Mouse (Mus musculus): Measurements from ENCODE around the gene Arl13b.

Arl13b gene

DNA sequence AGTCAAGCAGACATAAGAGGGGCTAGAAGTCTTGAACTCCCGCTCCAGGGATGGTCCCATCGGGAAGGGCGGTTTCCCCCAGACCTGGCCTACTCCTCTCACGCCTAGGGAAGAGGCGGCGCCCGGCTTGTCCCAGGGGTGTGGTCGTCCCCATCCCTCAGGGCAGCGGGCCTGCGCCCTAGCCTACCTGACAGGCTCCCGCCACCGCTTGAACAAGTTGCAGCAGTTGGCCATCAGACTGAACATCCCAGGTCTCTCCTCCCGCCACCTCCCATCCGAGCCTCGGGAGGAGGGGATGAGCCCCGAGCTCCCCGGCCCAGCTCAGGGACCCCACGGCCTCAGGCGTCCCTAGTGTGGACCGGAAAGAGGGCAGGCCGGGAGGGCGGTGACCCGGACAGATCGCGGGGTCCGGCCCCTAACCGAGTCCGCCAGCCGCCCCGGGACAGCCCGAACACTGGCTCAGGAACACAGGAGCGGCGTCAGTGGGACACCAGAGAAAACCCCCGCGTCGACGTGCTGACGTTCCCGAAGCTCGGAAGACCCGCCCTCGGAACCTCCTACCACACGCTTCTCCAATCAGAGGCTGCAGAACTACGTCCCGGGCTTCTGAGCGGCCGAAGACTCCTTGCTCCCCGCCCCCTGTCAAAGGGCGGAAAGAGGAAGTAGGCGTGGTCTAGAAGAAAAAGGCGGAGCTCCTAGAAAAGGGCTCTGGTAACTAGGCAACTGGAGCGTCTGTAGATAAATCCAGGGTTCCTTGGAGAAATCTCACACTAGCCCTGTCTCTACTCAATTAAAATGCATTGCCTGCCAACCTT is at the start of gene Arl13b:
TSS of gene Arl13b (minus strand) at position 543 of the 815 bp plus-strand sequence.
- peak; percentile 94 for DNase-seq (ENCODE audit: low read depth, low spot score)

DNA sequence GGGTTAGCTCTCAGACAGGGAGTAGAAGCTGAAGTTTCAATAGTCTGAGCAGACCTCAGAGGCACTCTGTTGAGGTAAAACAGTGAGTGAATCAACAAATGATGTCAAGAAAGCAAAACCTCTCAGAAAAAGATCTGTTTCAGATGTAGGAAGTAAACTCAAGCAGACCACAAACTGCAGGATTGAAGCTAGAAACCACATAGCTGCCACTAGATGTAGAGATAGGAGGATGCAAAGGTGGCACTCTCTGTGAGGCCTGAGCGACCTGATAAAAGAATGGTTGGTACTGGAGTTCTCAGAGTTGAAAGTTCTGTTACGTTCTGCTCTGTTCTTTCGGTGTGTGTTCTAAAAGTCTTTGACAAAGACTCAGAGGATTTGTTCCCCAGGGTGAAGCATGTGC is 49.0 kb upstream of the Arl13b start:
- no peak for DNase-seq (ENCODE audit: low read depth, low spot score)

DNA sequence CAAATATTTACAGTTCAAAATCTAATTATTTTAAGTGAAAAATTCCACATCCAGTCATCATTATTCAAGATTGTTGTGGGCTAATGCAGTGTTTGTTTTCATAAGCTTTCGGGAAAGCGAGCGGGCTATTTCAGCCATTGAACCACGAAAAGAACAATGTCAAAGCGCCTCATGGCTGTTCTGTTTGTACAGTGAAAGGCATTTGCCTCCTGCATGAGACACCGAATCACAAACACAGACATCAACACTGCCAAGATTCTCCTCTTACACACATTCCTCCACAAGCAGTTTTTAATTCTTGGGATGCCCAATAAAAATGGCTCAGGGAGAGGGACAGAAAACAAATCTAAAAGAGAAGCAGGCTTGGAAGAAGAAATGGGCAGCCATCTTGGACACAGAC is 27.2 kb upstream of the Arl13b start:
- no peak for DNase-seq (ENCODE audit: low read depth, low spot score)

DNA sequence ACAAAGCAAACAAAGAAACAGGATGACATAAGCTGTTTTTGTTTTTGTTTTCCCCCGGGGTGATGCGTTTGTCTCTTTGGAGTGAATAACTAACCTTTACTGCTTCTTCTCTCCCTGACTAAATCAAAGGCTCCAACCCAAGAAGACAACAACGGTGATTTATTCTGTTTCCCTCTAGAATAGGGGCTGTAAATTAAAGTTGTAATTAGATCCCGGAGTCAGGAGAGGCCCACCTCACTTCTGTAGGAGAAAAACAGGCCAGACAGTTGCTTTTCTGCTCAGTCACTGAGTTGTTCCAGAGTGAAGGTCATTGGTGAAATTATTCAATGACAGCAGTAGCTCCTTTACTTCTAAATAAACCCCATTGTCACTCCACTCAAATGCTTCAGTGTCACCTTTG is 26.3 kb upstream of the Arl13b start:
- DNase-seq (ENCODE audit: low read depth, low spot score): no peak

DNA sequence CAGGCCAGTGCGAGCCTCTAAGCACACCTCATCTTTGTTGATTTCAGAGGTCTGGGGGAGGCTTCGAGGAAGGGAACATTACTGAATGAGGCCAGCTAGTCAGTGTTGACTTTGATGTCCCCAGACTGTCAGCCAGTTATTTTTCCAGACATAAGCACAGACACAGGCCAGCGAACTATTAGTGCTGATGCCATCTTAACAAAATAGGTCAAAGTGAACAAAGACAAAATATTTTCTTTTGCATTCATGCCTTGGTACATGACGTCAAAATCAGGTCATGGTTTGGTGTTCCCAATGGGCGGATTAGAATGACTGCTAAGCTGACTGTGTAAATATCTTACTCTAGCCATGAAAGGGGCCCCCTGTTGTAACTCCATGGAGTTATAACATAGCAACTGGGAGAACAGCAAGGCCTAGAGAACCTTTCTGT is 25.9 kb upstream of the Arl13b start:
- DNase-seq (ENCODE audit: low read depth, low spot score): no peak

DNA sequence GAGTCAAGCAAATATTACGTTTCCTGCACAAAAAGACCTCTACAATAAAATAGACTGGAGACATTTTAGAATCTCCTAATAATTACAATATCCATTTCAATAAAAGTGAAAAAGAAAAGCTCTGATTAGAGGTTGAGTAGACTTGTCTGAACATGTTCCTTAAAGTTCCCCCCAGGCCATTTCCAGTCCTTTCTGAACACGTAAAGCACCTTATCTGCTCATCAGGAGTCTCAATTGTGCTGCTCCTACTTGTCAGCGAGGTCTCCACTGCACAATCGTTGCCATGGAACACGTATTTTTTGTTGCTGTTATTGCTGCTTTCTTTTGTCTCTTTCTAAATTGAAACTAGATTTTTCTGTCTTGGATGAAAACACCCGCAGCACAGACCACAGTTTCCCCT is 14.6 kb upstream of the Arl13b start:
- no peak for DNase-seq (ENCODE audit: low read depth, low spot score)

DNA sequence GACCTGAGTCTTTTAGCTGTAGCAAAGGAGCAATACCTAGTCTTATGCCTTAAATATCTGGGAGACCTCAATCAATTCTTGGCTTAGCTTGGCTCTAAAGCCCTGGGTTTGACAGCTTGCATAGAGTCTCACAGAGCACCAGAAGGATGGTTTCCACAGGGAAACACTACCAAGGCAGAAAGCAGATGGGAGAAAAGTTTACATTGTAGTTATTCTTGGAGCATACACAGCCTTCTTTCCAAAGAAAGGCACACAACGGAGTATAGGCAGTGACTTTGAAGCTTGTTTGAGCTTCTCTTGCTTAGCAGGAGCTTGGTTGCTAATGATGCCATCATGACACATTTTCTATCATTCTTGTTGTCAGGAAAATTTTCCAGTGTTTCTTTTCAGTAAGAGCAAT is 13.3 kb upstream of the Arl13b start:
- no peak for DNase-seq (ENCODE audit: low read depth, low spot score)

DNA sequence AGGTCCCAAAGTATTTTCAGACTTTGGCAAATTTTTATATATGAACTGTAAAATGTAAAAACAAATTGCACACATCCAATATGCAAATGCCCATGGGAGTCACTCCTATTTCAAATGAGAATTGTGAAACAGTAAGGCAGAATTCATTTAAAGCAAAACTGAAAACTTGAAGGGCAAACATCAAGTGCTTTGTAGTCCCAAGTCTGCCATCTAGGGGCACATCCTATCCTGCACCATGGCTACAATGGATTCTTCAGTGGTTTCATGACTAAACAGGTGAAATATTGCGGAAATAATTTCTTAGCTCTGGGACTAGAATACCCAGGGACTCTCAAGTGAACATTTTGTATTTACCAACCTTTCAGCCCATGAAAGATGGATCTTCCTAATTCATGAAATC is 11.2 kb upstream of the Arl13b start:
- DNase-seq (ENCODE audit: low read depth, low spot score): no peak

DNA sequence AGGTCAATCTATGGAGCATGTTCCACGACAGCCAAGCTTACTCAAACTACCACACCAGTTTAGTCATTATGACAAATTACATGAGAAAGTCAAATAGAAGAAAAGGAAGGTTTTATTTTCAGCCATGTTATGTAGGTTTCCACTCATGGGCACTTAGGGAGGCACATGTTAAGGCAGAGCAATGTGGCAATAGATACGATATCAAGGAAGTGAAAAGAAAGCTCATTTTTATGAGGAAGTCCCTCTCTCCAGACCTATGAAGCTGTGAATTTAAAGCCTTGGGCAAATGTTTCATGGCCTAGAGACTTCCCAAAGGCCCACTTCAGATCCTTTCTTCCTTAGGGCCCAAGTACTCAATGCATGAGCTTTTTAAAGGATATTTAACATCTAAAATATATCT is 10.7 kb upstream of the Arl13b start:
- DNase-seq (ENCODE audit: low read depth, low spot score): no peak

DNA sequence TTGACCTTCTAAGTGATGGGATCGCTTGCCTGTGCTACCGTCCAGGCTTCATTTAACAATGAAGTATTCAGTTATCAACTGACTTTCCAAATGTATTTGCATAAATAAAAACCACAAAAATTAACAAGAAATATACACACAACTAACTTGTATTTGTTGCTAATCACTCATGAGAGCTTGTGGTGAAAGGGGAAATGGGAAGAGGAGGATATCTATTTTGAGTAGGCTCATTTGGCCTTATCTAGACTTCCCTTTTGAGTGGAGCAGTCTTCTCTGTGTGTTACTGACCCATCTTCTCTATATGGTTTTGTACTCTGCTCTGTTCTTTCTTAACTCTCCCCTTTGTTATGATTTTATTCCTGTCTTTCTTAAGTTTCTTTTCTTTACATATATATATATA is 9.4 kb upstream of the Arl13b start:
- DNase-seq (ENCODE audit: low read depth, low spot score): no peak

DNA sequence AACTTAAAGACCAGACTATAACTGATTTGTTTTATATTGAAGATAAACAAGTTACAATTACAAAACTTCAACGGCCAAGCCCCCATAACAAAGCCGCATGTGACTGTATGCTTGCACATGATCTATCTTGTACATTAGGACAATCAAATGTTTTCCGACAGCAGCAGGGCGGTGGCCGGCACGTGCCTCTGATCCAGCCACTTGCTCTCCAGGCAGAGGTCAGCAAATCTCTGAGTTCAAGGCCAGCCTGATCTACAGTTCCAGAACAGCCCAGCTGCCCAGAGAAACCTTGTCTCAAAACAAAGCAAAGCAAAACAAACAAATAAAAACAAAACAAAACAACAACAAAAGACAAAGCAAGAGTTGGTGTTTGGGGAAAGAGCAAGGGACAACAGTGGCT is 8.5 kb upstream of the Arl13b start:
- DNase-seq (ENCODE audit: low read depth, low spot score): no peak

DNA sequence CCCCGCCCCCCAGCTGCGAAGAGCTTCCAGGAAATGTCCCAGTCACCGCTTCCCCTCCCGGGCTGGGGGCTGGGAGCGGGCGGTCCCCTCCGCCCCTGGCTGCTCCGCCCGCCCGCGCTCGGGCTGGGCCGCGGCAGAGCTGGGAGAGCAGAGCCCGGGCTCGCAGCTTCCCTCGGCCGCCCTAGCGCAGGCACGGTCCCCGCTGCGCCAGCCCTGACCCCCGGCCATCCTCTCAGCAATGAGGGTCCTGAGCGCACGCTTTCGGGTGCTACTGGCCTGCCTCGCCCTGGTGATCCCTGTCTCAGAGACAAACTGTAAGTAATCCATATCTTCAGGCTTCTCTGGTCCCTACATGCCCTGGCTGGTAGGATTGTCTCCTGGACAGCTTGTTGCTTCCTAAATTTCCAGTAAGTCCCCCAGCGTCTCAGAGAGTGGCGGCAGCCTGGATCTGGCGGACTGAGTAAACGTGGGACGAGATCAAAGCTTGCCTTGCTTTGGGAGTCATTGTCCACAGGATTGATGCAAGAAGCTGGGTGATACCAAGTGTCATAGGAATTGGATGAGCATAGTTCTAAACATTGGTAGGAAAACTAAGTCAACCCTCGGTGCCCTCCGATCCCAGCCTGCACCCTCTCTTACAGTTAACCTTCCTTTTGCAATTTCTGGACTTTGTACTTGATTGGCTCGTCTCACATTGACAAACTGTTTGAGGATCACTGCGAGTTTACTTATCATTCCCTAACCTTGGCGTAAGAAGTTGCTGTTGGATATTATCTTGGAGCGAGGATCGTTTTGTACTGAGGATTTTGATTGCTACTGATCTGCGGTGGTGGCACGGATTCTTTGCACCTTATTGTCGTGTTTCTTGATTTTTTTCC is 7.6 kb upstream of the Arl13b start, which contains the start of gene Pros1:
TSS of gene Pros1 (plus strand) at position 117 of the 878 bp plus-strand sequence.
- DNase-seq (ENCODE audit: low read depth, low spot score): no peak

DNA sequence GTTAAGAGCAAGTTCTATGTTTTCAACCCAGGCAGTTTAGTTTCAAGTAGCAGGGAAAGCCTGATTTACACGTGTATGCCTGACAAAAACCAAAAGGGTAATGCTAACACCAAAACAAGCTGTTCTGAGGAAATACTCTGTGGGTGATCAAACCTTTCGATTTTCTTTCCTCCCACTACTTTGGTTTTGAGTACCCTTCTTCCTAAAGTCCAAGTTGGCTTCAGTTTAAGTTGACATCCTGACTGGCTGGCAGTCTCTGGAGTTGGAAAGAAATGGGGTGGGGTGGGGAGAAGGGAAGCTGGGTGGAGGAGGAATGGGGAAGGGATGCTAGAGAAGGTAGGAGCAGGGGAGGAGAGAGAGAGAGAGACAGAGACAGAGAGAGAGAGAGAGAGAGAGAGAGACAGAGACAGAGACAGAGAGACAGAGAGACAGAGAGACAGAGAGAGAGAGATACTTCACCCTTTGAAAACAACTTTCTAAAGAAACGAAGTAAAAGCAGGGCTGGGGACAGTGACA is 6.8 kb upstream of the Arl13b start:
- DNase-seq (ENCODE audit: low read depth, low spot score): no peak

DNA sequence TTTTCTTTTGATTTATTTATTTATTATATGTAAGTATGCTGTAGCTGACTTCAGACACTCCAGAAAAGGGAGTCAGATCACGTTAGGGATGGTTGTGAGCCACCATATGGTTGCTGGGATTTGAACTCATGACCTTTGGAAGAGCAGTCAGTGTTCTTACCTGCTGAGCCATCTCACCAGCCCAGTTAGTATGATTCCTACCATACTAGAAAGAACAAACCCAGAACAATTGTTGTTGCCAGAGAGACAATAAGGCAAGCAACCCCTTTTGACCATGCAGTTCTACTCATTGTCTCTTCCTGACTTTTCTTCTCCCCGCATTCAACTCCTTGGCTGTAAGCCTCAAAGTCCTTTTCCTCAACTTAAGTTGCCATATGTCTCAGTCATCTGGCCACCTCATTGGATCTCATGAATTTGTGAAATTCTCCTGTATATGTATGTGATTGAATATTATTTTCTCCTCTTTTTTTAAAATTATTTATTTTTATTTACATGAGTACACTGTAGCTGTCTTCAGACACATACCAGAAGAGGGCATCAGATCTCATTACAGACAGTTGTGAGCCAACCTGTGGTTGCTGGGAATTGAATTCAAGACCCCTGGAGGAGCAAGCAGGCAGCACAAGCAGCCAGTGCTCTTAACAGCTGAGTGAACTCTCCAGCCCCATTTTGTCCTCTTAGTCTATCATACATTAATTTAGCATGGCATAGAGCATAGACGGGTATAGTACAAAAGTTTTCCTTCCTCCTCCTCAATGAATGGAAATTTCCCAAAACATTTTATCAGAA is 5.8 kb upstream of the Arl13b start:
- no peak for DNase-seq (ENCODE audit: low read depth, low spot score)

DNA sequence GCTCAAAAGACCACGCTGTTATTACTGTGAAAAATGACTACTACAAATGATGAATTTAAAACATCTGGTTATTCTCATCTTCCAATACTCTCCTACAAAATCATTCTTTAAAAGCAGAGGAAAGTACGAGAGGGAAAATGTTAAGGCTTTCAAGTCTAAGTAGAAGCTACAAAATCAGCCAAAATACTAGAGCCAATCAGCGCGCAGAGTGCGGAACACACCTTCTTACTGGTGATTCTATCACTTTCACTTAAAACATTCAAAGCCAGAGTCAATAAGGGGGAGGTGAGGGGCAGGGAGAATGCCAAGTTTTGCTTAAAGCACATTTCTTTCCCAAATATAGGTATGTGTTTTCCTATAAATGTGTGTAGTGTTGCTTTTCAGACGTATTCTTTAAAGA is 1.5 kb downstream of the Arl13b start:
- no peak for DNase-seq (ENCODE audit: low read depth, low spot score)

DNA sequence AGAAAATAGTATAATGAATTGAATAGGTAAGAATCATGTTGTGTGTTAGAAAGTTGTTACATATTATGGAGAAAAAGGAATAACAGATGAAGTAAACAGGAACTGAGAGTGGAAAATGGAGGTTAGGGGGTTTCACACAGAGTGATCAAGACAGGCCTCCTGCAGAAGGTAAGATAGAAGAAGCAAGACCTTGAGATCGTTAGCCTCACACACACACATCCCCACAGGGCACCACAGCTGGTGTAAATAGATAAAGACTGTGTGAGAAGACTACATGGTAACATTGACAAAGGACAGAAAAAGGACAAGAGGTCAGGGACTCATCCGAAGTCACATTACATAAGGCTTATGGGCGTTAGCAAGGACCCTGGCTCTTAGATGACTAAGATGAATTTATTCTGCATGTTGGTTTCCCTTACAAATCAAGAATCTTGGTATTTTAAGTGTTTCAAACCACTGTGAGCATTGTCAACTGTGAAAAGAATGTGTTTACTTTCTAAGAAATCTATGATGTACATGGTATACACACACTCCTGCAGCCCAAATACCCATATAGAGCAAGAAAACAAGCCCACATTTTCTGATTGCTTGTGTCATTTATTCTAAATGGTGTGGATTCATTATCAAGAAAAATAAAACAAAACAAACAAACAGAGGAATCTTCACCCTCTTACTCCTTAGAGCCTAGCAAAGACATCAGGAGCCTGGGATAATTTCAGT is 12.7 kb downstream of the Arl13b start:
- DNase-seq (ENCODE audit: low read depth, low spot score): no peak

DNA sequence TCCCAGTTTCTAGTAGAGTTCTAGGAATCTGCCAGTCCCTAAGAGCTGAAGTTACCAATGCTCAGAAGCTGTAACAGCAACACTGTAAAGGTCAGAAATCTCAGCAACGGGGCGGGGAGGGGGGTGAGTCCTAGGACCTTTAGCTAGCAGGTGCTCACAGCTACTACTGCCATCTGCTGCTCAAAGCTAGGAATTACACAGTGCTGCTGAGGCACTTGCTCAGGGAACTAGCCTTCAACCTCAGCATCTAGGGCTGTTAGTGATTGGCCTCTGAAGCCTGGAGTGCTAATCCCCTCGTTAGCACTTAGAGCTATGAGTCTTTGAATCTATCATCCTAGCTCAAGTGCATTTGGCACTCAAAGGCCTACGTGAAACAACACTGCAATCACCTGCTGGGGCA is 14.4 kb downstream of the Arl13b start:
- DNase-seq (ENCODE audit: low read depth, low spot score): peak; percentile 65

DNA sequence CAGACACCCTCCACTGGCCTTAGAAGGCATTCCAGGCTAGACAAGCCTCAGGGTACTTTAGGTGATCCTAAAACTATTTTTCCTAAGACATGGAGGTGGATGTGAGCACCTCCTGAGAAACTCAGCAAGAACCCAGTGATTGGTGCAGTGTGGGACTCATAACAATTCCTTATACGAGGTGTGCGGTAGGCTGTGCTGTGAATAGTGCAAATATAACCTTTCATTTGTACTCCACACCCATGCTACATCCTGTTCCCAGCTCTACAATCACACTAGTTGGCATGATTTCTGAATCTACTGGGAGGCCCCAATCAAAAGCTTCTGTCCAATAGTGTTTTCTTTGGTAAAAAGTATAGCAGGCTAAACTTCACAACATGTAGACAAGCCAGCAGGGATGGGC is 14.8 kb downstream of the Arl13b start:
- DNase-seq (ENCODE audit: low read depth, low spot score): no peak

DNA sequence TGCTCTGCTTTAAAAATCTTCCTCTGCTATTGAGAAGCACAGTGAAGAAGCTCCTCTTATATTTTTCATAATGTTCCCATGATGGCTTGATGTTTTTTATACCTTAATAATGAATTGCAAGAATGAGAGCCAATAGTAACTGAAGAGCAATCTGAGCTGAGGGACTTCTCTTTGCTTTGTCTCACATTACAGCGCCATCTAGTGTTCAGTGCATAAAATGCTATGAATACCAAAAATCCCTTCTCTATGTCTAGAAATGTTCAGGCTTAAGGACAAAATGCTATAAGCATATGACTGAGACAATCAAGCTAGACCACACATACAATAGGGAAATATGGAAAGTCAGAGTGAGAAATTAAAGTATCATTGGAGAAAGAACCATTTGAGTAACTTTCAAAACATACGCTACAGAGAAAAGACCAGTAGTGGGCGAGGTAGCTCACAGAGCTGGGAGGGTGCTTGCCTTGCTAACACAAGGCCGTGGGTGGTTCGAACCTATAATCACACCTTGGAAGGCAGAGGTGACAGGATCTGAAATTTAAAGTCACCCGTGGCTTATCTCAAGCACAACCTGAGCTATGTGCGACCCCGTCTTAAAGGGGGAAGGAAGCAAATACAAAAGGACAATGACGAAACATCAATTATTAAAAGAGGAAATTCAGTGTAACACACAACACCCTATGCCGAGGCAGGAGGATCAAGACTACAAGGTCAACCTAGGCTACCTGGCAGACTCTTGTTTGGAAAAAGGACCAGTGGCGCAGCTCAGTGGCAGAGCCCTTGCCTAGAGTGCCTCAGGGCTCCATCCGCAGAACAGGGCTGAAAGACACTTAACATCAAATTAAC is 20.5 kb downstream of the Arl13b start:
- peak; percentile 38 for DNase-seq (ENCODE audit: low read depth, low spot score)

DNA sequence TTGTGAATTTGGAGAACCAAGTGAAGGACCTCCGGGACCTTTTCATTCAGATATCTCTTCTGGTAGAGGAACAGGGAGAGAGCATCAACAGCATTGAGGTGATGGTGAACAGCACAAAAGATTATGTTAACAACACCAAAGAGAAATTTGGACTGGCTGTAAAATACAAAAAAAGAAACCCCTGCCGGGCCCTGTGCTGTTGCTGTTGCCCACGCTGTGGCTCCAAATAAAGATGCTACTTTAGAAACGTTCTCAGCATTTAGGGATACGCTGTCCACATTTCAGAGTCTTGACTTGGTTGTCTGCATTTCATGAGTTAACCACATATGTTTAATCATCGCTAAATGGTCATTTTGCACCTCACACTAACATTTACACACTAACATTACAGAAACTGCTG is 24.4 kb downstream of the Arl13b start:
- no peak for DNase-seq (ENCODE audit: low read depth, low spot score)
